Mouse (Mus musculus): ENCODE measurements at regions not wholly inside any gene's neighbourhood (a gene's known extent, or its start where the extent isn't known, plus 50 kb on each side); places are given as distances from the start of the nearest gene placed in this dataset.

DNA sequence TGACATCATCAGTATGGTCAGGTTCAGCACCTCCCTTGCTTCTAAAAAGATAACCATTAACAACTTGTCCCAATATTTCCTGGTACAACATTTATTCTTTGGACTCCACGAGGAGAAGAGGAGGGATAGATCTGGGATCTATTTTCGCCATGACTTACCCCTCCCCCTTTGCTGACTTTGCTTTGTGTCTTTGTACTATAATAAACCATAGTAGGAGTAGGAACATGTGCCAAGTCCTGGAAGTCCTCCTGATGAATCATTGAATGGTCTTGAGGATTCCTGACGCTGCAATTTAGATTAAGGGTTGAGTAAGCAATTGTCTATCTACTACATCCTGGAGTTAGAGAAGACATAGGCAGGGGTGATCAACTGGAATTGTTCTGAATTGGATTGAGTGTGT lies 71.2 kb downstream of the Rbm11 start:
- no peak for ATAC-seq (replicated peaks; ENCODE audit: low read depth, poor library complexity, severe bottlenecking)

DNA sequence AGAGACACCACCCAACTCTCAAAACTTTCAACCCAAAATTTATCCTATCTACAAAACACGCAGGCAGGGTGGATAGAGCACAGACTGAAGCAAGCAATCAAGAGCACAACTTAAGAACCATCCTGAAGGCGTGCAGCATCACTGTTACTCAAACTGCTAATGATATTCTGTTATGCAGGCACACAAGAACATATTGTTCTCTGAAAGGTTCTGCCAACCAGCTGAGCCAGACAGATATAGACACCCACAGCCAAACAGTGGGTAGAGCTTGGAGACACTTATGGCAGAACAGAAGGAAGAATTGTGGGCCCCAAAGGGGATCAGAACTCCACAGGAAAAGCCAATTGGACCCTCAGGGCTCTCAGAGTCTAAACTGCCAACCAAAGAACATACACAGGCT lies 74.9 kb downstream of the Rbm11 start:
- no peak for ATAC-seq (replicated peaks; ENCODE audit: low read depth, poor library complexity, severe bottlenecking)

DNA sequence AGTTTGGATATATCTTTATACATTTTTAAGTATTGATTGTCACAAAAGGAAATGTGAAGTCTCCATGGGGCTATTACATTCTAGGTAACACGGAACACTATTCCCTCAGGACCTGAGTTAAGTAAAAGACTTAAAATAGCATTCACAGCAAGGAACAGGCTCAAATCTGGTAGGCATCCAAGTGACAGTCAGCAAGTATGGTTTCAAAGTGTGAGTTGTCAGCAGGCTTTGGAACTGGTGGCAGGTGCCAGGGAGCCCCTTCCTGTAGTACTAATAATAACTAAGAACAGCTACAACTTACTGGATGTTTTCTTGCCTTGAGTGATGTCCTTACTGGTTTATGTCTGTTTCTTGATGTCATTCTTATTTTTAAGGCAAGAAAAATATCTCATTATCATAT lies 79.5 kb downstream of the Rbm11 start:
- ATAC-seq (replicated peaks; ENCODE audit: low read depth, poor library complexity, severe bottlenecking), result no peak

DNA sequence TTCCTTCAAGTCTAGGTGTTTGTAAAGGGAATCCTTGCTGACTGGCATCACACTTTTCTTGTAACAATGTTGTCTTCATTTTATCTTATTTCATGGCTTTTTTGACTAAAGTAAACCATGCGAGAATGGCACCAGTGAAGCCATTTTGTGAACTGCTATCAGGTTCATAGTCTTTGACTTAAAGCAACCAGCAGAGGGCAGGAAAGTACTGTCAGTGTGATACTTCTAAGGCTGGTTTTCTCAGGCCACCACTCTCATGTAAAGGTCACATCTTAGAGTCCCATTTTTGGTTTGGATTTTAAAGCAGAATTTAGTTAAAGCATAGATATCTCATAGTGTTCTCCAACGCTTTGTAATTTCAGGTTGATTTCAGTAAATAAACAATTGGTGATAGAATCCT lies 83.2 kb downstream of the Rbm11 start:
- peak; percentile 94 for ATAC-seq (replicated peaks; ENCODE audit: low read depth, poor library complexity, severe bottlenecking)

DNA sequence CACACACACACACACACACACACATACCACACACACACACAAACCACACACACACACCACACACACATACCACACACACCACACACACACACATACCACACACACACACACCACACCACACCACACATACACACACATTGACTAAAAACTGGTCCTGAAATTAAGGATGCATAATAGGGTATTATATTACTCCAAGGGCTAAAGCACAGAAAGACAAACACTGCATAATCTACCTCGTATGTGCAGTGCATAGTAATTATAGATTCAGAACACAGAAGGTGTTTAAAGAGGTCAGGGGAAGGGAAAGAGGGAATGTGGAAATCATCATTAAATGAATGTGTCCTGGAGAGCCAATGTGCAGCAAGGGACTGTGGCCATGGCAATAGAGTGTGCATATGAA lies 84.5 kb downstream of the Rbm11 start:
- no peak for ATAC-seq (replicated peaks; ENCODE audit: low read depth, poor library complexity, severe bottlenecking)

Measured in common myeloid progenitor, adult 5-6 weeks (primary cell).